Mouse (Mus musculus): ENCODE data around the gene Gdf3. TPM values are rescaled to one million over a fixed set of nuclear protein-coding genes. Genes with fewer than 3 reads are reported as not detected.

Gdf3 gene
- polyA plus RNA-seq, 1 experiment from 2014 or later = not detected

DNA sequence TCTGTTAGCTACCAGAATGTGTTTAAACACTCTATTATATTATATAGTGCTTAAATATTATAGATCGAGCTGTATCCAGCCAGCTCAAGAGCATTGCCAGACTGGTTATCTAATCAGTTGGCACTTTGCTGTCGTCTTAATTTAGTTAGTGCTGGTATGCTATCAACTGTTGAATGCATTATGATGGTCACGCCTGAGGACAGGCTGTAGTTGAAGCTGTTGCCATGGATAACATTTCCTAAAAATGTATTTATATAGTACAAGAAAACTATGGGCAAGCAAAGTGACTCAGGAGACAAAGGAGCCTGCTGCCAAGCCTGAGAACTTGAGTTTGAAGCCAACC, 38.3 kb downstream of the Gdf3 start:
- no peaks in the 10 kb centered on the region for H3K4me1 ChIP-seq (ENCODE audit: control insufficient read depth, insufficient read depth, low read length)
- no peaks in the 10 kb centered on the region for H3K36me3 ChIP-seq (replicated peaks; ENCODE audit: control insufficient read depth, insufficient read depth, low read depth, low read length)
- ATAC-seq (replicated peaks; ENCODE audit: insufficient number of reproducible peaks, low FRiP score, low TSS enrichment, low read depth) (no peak), DNase-seq (ENCODE audit: low spot score) (no peak)
- no peaks in the 10 kb centered on the region for H3K27me3 ChIP-seq (ENCODE audit: control insufficient read depth, insufficient read depth, low read length)
- 86% methylated on average over 3 of the region's 3 CpGs for WGBS
- no peaks in the 10 kb centered on the region for H3K9me3 ChIP-seq (replicated peaks; ENCODE audit: control insufficient read depth, low read length)
- H3K9ac ChIP-seq (replicated peaks; ENCODE audit: low read length) = no peak overlapping the region
- no peak overlapping the region for H3K4me3 ChIP-seq (ENCODE audit: low read depth, low read length)
- no peak overlapping the region for H3K27ac ChIP-seq (replicated peaks; ENCODE audit: low read depth, low read length)
- H3K4me2 ChIP-seq (ENCODE audit: low read depth, low read length) = no peak overlapping the region

DNA sequence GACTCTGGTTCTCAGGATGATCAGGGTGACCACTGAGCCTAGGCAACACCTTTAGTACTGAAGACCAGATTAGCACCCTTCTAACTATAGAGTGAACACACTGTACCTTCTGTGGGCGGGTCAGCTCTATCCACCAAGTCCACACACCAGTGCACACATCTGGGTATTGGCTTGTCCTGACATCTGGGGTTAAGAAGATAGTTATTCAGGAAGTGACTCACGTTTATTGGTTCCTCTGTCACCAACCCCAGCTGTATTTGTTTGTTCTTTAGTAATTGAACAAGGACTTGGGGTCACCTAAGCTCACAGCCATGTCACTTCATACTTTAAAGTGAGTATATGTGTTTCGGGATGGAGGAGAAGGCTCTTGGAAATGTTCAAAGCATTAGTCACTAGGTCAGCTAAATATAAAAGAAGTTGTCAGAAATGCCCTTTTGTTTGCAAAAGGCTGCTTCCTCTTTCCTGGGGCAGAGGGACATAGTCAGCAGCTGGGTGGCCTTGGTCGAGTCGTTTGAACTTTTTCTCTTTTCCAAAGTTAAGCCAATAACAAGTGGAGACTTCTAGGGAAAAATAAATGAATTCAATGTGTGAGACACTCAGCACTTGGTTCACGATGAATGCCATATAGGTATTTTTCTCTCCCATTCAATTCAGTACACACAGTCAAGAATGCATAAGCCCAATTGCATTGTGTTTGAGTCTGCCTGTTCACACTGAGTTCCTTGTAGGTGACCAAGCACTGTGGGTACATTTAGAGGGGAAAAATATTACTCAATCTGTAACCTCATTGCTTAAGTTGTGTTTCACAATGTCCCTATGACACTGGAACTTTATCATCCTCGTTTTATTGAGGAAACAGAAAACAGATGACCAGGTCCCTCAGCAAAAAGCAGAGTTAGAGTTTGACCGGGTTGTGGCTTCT, 38.9 kb downstream of the Gdf3 start:
- H3K27me3 ChIP-seq (ENCODE audit: control insufficient read depth, insufficient read depth, low read length) = no peaks in the 10 kb centered on the region
- no peaks in the 10 kb centered on the region for H3K9me3 ChIP-seq (replicated peaks; ENCODE audit: control insufficient read depth, low read length)
- ATAC-seq (replicated peaks; ENCODE audit: insufficient number of reproducible peaks, low FRiP score, low TSS enrichment, low read depth) = no peak
- H3K4me3 ChIP-seq (ENCODE audit: low read depth, low read length) = no peak overlapping the region
- no peak overlapping the region for H3K27ac ChIP-seq (replicated peaks; ENCODE audit: low read depth, low read length)
- no peak for DNase-seq (ENCODE audit: low spot score)
- no peaks in the 10 kb centered on the region for H3K4me1 ChIP-seq (ENCODE audit: control insufficient read depth, insufficient read depth, low read length)
- H3K4me2 ChIP-seq (ENCODE audit: low read depth, low read length) = no peak overlapping the region
- no peak overlapping the region for H3K9ac ChIP-seq (replicated peaks; ENCODE audit: low read length)
- no peaks in the 10 kb centered on the region for H3K36me3 ChIP-seq (replicated peaks; ENCODE audit: control insufficient read depth, insufficient read depth, low read depth, low read length)
- 64% methylated on average over 8 of the region's 8 CpGs for WGBS

DNA sequence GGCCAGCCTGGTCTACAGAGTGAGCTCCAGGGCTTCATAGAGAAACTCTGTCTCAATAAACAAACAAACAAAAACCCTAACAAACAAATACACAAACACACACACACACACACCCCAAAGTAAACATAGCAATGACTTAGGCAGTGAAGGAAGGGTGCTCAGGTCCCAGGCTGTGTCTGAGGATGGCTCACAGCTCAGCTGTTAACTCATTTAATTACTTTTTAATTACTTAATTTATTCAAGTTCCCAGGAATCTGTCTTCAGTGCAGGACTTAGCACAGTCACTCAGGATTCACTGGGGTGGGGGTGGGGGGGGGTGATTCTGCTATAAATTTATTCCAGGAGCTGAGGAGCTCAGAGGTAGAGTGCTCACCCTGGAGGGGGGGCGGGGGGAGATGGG, 40.1 kb downstream of the Gdf3 start:
- Histone ChIP-seq H3K9me3 (replicated peaks; ENCODE audit: control insufficient read depth, low read length) (no peaks in the 10 kb centered on the region), H3K4me1 (ENCODE audit: control insufficient read depth, insufficient read depth, low read length) (no peaks in the 10 kb centered on the region), H3K27me3 (ENCODE audit: control insufficient read depth, insufficient read depth, low read length) (no peaks in the 10 kb centered on the region), H3K4me3 (ENCODE audit: low read depth, low read length) (no peak overlapping the region), H3K36me3 (replicated peaks; ENCODE audit: control insufficient read depth, insufficient read depth, low read depth, low read length) (no peaks in the 10 kb centered on the region), H3K4me2 (ENCODE audit: low read depth, low read length) (no peak overlapping the region), H3K27ac (replicated peaks; ENCODE audit: low read depth, low read length) (no peak overlapping the region), H3K9ac (replicated peaks; ENCODE audit: low read length) (no peak overlapping the region)
- WGBS = 67% methylated on average over 1 of the region's 1 CpGs
- no peak for DNase-seq (ENCODE audit: low spot score)
- ATAC-seq (replicated peaks; ENCODE audit: insufficient number of reproducible peaks, low FRiP score, low TSS enrichment, low read depth) = no peak

DNA sequence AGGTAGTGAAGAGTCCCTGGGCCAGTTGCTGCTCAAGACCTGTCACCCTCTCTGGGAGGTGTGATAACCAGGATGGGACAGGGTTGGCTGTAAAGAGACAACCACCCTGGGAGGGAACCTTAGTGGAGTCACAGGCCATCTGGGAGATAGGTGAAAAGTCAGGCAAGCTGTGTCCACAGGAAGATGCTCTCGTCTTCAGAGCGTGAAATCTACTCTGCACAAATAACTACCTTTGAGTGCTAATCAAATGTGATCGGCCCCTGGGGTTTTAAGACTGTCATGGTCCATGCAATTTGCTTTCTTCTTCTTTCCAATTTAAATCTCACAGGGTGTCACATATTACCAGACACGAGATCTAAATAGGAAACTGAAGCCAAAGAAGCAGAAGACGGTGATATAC, 40.8 kb downstream of the Gdf3 start:
- H3K27ac ChIP-seq (replicated peaks; ENCODE audit: low read depth, low read length) = no peak overlapping the region
- H3K27me3 ChIP-seq (ENCODE audit: control insufficient read depth, insufficient read depth, low read length) = no peaks in the 10 kb centered on the region
- H3K4me1 ChIP-seq (ENCODE audit: control insufficient read depth, insufficient read depth, low read length) = no peaks in the 10 kb centered on the region
- DNase-seq (ENCODE audit: low spot score) (no peak), ATAC-seq (replicated peaks; ENCODE audit: insufficient number of reproducible peaks, low FRiP score, low TSS enrichment, low read depth) (no peak)
- H3K4me3 ChIP-seq (ENCODE audit: low read depth, low read length) = no peak overlapping the region
- no peaks in the 10 kb centered on the region for H3K36me3 ChIP-seq (replicated peaks; ENCODE audit: control insufficient read depth, insufficient read depth, low read depth, low read length)
- no peaks in the 10 kb centered on the region for H3K9me3 ChIP-seq (replicated peaks; ENCODE audit: control insufficient read depth, low read length)
- H3K9ac ChIP-seq (replicated peaks; ENCODE audit: low read length) = no peak overlapping the region
- H3K4me2 ChIP-seq (ENCODE audit: low read depth, low read length) = no peak overlapping the region
- 61% methylated on average over 5 of the region's 5 CpGs for WGBS

DNA sequence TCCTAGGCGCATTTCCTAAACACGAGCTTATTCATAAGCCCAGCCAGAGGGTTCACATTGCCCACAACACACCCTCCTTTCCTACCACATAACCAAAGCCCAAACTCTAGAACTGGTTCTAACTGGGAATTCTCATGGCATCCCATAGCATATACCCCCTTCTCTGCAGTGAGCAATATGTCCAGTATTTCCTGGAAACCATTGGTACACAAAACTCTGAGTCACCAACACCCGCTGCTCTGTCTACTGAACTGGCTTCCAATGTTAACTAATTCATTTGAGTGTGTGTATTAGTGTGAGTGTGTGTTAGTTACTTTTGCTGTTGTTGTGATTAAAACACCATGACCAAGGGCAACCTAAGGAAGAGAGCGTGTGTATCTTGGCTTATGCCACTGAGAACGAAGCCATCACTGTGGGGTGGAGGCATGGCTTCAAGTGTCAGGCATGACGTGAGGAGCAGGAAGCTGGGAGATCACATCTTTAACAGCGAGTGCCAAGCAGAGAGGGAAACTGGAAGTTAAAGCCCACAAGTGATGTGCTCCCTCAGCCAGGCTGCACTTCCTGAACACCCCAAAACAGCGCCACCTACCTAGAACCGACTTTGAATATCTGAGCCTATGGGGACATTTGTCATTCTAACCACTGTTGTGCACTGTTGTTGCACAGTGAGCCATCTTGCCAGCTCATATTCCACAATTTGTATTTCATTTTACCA, 44.7 kb downstream of the Gdf3 start:
- 86% methylated on average over 9 of the region's 9 CpGs for WGBS
- no peak for ATAC-seq (replicated peaks; ENCODE audit: insufficient number of reproducible peaks, low FRiP score, low TSS enrichment, low read depth)
- Histone ChIP-seq H3K4me1 (ENCODE audit: control insufficient read depth, insufficient read depth, low read length) (no peaks in the 10 kb centered on the region), H3K36me3 (replicated peaks; ENCODE audit: control insufficient read depth, insufficient read depth, low read depth, low read length) (no peaks in the 10 kb centered on the region), H3K27me3 (ENCODE audit: control insufficient read depth, insufficient read depth, low read length) (no peaks in the 10 kb centered on the region), H3K4me3 (ENCODE audit: low read depth, low read length) (no peak overlapping the region), H3K27ac (replicated peaks; ENCODE audit: low read depth, low read length) (no peak overlapping the region), H3K4me2 (ENCODE audit: low read depth, low read length) (no peak overlapping the region), H3K9ac (replicated peaks; ENCODE audit: low read length) (no peak overlapping the region), H3K9me3 (replicated peaks; ENCODE audit: control insufficient read depth, low read length) (no peaks in the 10 kb centered on the region)
- DNase-seq (ENCODE audit: low spot score) = no peak

DNA sequence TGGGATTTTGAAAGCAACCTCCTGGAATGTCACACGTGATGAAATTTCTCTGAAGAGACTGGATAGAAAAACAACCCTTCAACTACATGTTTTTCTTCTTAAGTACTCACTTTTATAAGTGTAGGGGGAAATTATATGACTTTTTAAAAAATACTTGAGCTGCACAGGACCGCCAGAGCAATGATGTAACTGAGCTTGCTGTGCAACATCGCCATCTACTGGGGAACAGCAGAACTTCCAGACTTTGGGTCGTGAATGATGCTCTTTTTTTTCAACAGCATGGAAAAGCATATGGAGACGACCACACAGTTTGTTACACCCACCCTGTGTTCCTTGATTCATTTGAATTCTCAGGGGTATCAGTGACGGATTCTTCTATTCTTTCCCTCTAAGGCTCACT, 47.4 kb downstream of the Gdf3 start:
- no peak overlapping the region for H3K4me2 ChIP-seq (ENCODE audit: low read depth, low read length)
- no peak for ATAC-seq (replicated peaks; ENCODE audit: insufficient number of reproducible peaks, low FRiP score, low TSS enrichment, low read depth)

DNA sequence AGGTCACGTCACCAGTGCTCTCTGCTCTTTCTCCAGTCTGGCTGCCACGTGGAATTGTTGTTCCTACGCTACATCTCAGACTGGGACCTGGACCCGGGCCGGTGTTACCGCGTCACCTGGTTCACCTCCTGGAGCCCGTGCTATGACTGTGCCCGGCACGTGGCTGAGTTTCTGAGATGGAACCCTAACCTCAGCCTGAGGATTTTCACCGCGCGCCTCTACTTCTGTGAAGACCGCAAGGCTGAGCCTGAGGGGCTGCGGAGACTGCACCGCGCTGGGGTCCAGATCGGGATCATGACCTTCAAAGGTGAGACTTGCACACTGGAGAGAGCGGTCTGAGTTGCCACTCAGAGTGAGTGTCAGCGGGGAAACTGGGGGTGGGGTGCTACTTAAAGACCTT, 48.9 kb downstream of the Gdf3 start:
- Histone ChIP-seq H3K4me1 (ENCODE audit: control insufficient read depth, insufficient read depth, low read length) (no peaks in the 10 kb centered on the region), H3K9ac (replicated peaks; ENCODE audit: low read length) (no peak overlapping the region), H3K27me3 (ENCODE audit: control insufficient read depth, insufficient read depth, low read length) (no peaks in the 10 kb centered on the region), H3K36me3 (replicated peaks; ENCODE audit: control insufficient read depth, insufficient read depth, low read depth, low read length) (no peaks in the 10 kb centered on the region), H3K4me2 (ENCODE audit: low read depth, low read length) (no peak overlapping the region), H3K9me3 (replicated peaks; ENCODE audit: control insufficient read depth, low read length) (no peaks in the 10 kb centered on the region), H3K4me3 (ENCODE audit: low read depth, low read length) (no peak overlapping the region), H3K27ac (replicated peaks; ENCODE audit: low read depth, low read length) (no peak overlapping the region)
- DNase-seq (ENCODE audit: low spot score) (no peak), ATAC-seq (replicated peaks; ENCODE audit: insufficient number of reproducible peaks, low FRiP score, low TSS enrichment, low read depth) (0 out of 2 replicates have a peak, but pooled peaks have one; percentile 25)
- WGBS = 86% methylated on average over 20 of the region's 20 CpGs

More for the DNA sequence above, 47.4 kb downstream of the Gdf3 start:
- H3K4me1 ChIP-seq (ENCODE audit: control insufficient read depth, insufficient read depth, low read length) = no peaks in the 10 kb centered on the region
- H3K36me3 ChIP-seq (replicated peaks; ENCODE audit: control insufficient read depth, insufficient read depth, low read depth, low read length) = no peaks in the 10 kb centered on the region
- H3K27me3 ChIP-seq (ENCODE audit: control insufficient read depth, insufficient read depth, low read length) = no peaks in the 10 kb centered on the region
- DNase-seq (ENCODE audit: low spot score) = peak; percentile 84
- no peak overlapping the region for H3K27ac ChIP-seq (replicated peaks; ENCODE audit: low read depth, low read length)
- H3K9ac ChIP-seq (replicated peaks; ENCODE audit: low read length) = no peak overlapping the region
- H3K9me3 ChIP-seq (replicated peaks; ENCODE audit: control insufficient read depth, low read length) = no peaks in the 10 kb centered on the region
- whole genome bisulfite sequencing = 4% methylated on average over 6 of the region's 6 CpGs
- H3K4me3 ChIP-seq (ENCODE audit: low read depth, low read length) = no peak overlapping the region

DNA sequence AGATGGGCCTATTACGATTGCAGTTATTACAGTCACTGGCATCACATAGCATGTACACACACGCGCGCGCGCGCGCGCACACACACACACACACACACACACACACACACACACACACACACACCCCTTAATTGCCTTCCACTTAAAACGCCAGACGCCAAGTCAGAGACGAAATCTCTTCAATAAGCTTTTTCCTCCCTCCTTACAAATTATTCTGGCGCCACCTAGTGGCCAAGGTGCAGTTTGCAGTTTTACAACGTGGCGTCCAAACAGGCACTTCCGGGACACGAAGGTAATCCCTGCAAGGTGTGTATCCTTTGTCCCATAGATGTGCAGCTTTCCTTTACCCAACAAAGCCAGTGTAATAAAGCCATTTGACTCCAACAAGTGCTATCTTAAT, 49.5 kb downstream of the Gdf3 start:
- no peak for ATAC-seq (replicated peaks; ENCODE audit: insufficient number of reproducible peaks, low FRiP score, low TSS enrichment, low read depth)
- Histone ChIP-seq H3K9me3 (replicated peaks; ENCODE audit: control insufficient read depth, low read length) (no peaks in the 10 kb centered on the region), H3K4me3 (ENCODE audit: low read depth, low read length) (no peak overlapping the region), H3K27me3 (ENCODE audit: control insufficient read depth, insufficient read depth, low read length) (no peaks in the 10 kb centered on the region), H3K9ac (replicated peaks; ENCODE audit: low read length) (no peak overlapping the region), H3K4me1 (ENCODE audit: control insufficient read depth, insufficient read depth, low read length) (no peaks in the 10 kb centered on the region), H3K4me2 (ENCODE audit: low read depth, low read length) (no peak overlapping the region), H3K27ac (replicated peaks; ENCODE audit: low read depth, low read length) (no peak overlapping the region), H3K36me3 (replicated peaks; ENCODE audit: control insufficient read depth, insufficient read depth, low read depth, low read length) (no peaks in the 10 kb centered on the region)
- 16% methylated on average over 17 of the region's 17 CpGs for WGBS
- DNase-seq (ENCODE audit: low spot score) = peak; percentile 90

All from embryonic facial prominence, embryonic 11.5 days (tissue).